Mouse (Mus musculus) cerebellum, postnatal 36 days (tissue): Measurements from ENCODE around the gene Gm3187.
"Not testable (repeated sequence)": the region's sequence is repeated elsewhere in the genome, so short reads cannot be mapped to it uniquely, and the experiment has no call there.

Experiments used
- DNase-seq, 2 experiments: peaks; one replicate each; pipeline ENCODE4 v3.0.0; 2021 to 2022; ENCODE audit warnings: mixed read lengths in 2 of 2

The Gm3187 gene

DNA sequence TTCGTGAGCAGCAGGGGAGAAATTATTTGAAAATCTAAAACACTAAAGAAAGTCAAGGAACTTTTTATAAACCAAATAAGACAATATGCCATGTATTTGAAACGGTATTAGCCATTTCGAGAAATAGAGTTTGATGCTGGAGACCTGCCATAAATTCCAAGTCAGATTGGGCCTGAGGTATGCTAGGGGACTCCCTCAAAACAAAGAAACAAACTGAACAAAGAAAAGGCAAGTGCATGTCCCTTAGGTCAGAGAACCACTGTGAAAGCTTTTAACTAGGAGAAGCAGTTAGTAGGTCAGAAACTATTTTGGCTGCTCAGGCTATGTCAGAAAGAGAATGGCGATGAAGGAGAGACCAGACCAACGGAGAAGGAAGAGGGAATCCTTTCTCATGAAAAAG lies at the start of gene Gm3187:
Gene Gm3187, plus strand, starts transcription at position 301 of the 400 bp plus-strand sequence.
- DNase-seq = not testable (repeated sequence)

- not testable (repeated sequence) for DNase-seq
Measured at GRCm38 (mm10) chr14:5455367-5455766, 28.6 kb upstream of the Gm3187 start, which contains the start of gene Gm3194. TSS of gene Gm3194 (minus strand) at chr14:5455467.

GRCm38 (mm10) chr14:5460469-5460868 lies 23.5 kb upstream of the Gm3187 start:
- not testable (repeated sequence) for DNase-seq

DNA sequence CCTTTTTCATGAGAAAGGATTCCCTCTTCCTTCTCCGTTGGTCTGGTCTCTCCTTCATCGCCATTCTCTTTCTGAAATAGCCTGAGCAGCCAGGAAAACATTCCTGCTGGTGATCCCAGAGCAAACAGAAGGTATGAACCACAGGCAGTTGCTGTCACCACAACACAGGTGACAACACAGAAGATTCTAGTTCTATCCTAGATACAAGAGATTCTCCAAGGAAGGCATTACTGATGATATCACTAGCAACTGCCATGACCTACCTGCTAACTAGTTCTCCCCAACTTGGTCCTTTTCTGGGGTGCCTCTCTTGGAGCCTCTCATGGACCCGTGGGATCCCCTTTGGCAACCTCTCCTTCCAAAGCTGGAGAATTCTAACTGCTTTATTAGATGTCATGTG lies 6.3 kb upstream of the Gm3187 start, which contains the start of gene Gm8246:
Gene Gm8246, minus strand, starts transcription at position 101 of the 400 bp plus-strand sequence.
- not testable (repeated sequence) for DNase-seq

GRCm38 (mm10) chr14:5501374-5501773 lies 17.4 kb downstream of the Gm3187 start, which contains the start of gene Gm3488:
TSS of gene Gm3488 (plus strand) at chr14:5501674.
- DNase-seq = not testable (repeated sequence)

DNA sequence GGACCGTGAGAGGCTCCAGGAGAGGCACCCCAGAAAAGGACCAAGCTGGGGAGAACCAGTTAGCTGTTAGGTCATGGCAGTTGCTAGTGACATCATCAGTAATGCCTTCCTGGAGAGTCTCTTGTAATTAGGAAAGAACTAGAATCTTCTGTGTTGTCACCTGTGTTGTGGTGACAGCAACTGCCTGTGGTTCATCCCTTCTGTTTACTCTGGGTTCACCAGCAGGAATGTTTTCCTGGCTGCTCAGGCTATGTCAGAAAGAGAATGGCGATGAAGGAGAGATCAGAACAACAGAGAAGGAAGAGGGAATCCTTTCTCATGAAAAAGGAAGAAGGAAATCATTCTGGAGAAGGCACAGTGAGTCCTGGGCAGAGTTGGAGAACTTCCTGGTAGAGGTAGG lies 54.2 kb downstream of the Gm3187 start, which contains the start of gene Gm3532:
Gene Gm3532, plus strand, starts transcription at position 301 of the 400 bp plus-strand sequence.
- not testable (repeated sequence) for DNase-seq
